Mouse (Mus musculus) forebrain, embryonic 15.5 days (tissue): ENCODE results near the gene Hivep3. TPM values are rescaled to one million over a fixed set of nuclear protein-coding genes. Genes with fewer than 3 reads are reported as not detected.

Source experiments
- ATAC-seq: fragments of 200-750 bp; cut with Nextera tagmentation; replicated peaks from 2 replicates; pipeline ENCODE4 v1.8.0; 2017; ENCODE audit warnings: mild to moderate bottlenecking, moderate TSS enrichment, moderate library complexity
- H3K27ac ChIP-seq: fragments of 300-500 bp; sonication (generic); replicated peaks from 2 replicates; pipeline ENCODE4 v1.5.1; 2015; ENCODE audit warnings: mild to moderate bottlenecking, inconsistent platforms
- H3K27me3 ChIP-seq: fragments of 300-500 bp; sonication (generic); 2 replicates; pipeline ENCODE4 v1.6.1; 2015; ENCODE audit warnings: inconsistent platforms
- H3K36me3 ChIP-seq: fragments of 300-500 bp; sonication (generic); 2 replicates; pipeline ENCODE4 v1.6.1; 2015; ENCODE audit warnings: mild to moderate bottlenecking, inconsistent platforms
- H3K4me1 ChIP-seq: fragments of 300-500 bp; sonication (generic); 2 replicates; pipeline ENCODE4 v1.6.1; 2015; ENCODE audit warnings: inconsistent platforms
- H3K4me2 ChIP-seq: fragments of 300-500 bp; sonication (generic); replicated peaks from 2 replicates; pipeline ENCODE4 v1.6.1; 2015; ENCODE audit warnings: mild to moderate bottlenecking, inconsistent platforms
- H3K4me3 ChIP-seq: fragments of 300-500 bp; sonication (generic); 2 replicates; pipeline ENCODE4 v1.5.1; 2015; ENCODE audit warnings: mild to moderate bottlenecking, inconsistent platforms
- H3K9ac ChIP-seq: fragments of 300-500 bp; sonication (generic); replicated peaks from 2 replicates; pipeline ENCODE4 v1.6.1; 2015; ENCODE audit warnings: mild to moderate bottlenecking, inconsistent platforms
- H3K9me3 ChIP-seq: fragments of 300-500 bp; sonication (generic); 2 replicates; pipeline ENCODE4 v1.6.1; 2016; ENCODE audit warnings: inconsistent platforms
- WGBS: fragments of 180-500 bp; shearing (Covaris S2); methylation state at CpG from one replicate; pipeline ENCODE4 v1.1.7; 2015; ENCODE audit warnings: mixed read lengths; 5-methylcytosine and 5-hydroxymethylcytosine counted together
- polyA plus RNA-seq: library from polyadenylated mRNA; unstranded; fragments of >200 nt; fragmentation: Nextera tagmentation; extraction: Ambion mirVana; gene quantifications from 2 replicates; pipeline ENCODE4 v1.2.1, GENCODE M21; 2015

Hivep3 gene
- polyA plus RNA-seq, 1 experiment from 2014 or later: 21.7 TPM

DNA sequence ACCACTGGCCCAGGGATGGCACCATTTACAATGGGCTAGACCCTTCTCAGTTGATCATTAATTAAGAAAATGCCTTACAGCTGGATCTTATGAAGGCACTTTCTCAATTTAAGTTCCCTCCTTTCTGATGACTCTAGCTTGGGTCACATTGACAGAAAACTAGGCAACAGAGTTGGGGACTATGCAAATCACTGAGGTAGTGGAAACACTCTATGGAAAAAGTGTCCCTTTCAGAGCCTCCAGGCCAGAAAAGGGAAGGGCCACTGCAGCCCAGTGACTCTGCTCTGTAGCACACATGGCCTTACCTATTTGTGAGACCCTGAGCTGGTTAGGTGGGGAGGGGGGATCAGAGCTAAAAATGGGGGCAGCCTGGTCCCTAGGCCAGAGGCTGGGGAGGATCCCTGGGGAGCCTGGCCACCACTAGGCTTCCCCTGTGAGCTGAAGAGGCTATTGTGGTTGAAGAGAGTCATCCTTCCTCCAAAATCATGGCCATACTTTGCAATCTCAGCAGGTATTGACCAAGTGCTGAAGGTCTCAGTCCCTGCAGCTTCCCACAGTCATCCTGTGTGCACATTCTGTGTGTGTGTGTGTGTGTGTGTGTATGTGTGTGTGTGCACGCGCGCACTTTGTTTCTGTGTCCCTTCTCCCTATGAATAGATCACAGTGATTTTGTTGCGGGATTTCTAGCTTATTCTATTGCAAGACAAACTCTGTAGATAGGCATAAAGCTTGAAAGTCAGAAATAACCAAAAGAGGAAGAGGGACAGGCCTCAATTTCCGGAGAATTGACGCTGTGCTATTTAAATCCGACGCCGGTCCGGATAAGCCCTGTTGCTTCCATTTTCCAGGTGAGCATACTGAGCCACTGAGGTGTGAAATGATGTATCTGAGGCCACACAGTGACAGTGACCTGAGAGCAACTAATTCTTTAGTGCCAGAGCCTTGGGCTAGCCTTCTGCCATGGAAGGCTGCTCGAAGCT, 319.7 kb downstream of the Hivep3 start:
- Histone ChIP-seq H3K36me3 (no peaks in the 10 kb centered on the region), H3K27me3 (no peaks in the 10 kb centered on the region), H3K4me3 (no peak overlapping the region), H3K9me3 (no peaks in the 10 kb centered on the region), H3K4me1 (no peaks in the 10 kb centered on the region), H3K27ac (no peak overlapping the region), H3K4me2 (no peak overlapping the region), H3K9ac (no peak overlapping the region)
- no peak for ATAC-seq
- 95% methylated on average over 11 of the region's 11 CpGs for WGBS

DNA sequence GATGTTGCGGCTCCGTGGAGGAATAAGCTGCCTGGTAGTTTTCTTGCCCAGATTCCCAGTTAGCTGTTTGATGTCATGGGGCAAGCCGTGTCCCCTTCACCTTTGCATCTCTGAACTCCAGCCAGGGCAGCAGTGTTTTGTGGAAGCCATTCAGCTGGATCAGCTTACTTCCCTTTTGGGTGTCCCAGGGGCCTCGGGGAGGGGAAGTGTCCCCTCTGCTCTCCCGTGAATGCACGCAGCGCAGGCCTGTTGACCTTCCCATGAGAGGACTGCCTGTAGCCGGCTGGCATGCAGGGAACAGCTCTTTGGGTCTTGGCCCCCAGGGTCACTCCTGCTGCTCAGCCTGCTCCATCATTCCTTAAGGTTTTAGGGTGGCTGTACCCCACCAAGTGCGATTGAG, 320.6 kb downstream of the Hivep3 start:
- WGBS: 77% methylated on average over 9 of the region's 9 CpGs
- ATAC-seq: no peak
- no peaks in the 10 kb centered on the region for H3K9me3 ChIP-seq
- H3K27ac ChIP-seq: no peak overlapping the region
- no peaks in the 10 kb centered on the region for H3K36me3 ChIP-seq
- no peaks in the 10 kb centered on the region for H3K4me1 ChIP-seq
- H3K27me3 ChIP-seq: no peaks in the 10 kb centered on the region
- no peak overlapping the region for H3K4me3 ChIP-seq
- no peak overlapping the region for H3K4me2 ChIP-seq
- no peak overlapping the region for H3K9ac ChIP-seq

DNA sequence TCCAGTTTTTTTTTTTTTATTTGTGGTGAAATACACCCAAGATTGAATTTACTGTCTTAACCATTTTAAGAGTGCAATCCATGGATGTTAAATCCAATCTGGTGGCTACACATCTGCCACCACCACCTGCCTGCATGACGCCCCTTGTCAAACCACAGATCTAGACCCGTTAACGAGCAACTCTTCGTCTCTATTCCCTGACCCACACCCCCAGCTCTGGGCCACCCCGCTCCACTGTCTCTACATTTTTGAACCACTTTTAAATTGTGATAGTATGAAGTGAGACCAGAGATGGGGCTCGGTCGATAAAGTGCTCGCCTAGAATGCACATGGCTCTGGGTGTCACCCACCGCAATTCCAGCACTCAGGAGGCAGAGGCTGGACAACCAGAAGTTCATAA, 322.9 kb downstream of the Hivep3 start:
- Histone ChIP-seq H3K27me3 (no peaks in the 10 kb centered on the region), H3K27ac (no peak overlapping the region), H3K4me2 (no peak overlapping the region), H3K4me3 (no peak overlapping the region), H3K9me3 (no peaks in the 10 kb centered on the region), H3K4me1 (no peaks in the 10 kb centered on the region), H3K9ac (no peak overlapping the region), H3K36me3 (no peaks in the 10 kb centered on the region)
- no peak for ATAC-seq
- 76% methylated on average over 9 of the region's 9 CpGs for WGBS

DNA sequence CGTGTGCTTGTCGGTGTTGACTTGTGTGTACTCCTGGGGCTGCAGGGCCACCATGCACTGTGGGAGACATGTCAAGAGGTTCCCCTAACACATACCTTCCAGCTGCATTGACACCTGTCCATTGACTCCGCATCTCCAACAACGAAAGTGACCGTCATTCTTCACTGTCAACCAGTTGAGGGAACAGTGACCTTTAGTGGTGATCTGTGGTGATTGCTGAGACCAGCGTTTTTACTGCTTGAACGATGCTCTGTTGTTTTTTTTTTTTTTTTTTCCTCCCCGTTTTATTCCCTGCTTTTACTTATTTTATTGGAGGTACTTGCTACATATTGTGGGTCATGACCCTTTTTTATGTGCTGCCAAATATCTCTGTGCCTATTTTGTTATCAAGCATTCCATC, 323.9 kb downstream of the Hivep3 start:
- Histone ChIP-seq H3K4me2 (no peak overlapping the region), H3K27me3 (no peaks in the 10 kb centered on the region), H3K36me3 (no peaks in the 10 kb centered on the region), H3K4me3 (no peak overlapping the region), H3K27ac (no peak overlapping the region), H3K9ac (no peak overlapping the region), H3K4me1 (no peaks in the 10 kb centered on the region), H3K9me3 (no peaks in the 10 kb centered on the region)
- 88% methylated on average over 8 of the region's 8 CpGs for WGBS
- ATAC-seq: no peak

DNA sequence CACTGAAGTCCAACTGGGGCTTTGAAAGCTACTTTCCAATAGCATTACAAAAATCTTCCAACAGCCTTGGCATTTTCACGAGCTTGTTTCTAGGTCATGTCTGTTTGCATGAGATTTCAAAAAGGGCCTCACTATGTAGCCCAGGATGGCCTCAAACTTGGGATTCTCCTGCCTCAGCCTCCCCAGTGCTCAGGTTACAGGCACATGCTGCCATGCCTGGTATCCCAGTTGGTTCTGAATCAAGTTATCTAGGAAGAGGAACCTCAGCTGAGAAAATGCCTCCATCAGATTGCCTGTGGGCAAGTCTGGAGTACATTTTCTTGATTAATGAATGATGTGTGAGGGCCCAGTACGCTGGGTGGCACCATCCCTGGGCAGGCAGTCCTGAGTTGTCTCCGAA, 324.6 kb downstream of the Hivep3 start:
- no peak overlapping the region for H3K9ac ChIP-seq
- no peak for ATAC-seq
- 89% methylated on average over 3 of the region's 3 CpGs for WGBS

DNA sequence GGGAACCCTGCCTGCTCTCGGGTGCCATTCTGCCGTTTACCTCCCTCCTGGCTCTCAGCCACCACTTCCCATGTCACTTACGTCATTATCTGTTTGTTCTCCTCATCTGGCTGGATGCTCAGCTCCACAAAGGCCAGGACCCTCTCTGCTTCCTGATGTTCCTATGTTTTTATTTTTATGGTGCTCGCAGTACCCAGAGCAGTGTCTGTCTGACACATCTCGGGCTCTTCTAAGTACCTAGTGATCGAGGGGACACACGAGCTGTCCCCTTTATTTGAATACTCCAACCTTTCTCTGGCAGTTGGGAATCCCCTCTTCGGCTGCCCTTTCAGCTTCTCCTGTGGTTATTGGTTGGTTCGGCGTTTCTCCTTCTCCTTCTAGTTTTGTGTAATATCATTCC, 325.2 kb downstream of the Hivep3 start:
- WGBS: 76% methylated on average over 10 of the region's 10 CpGs

More for the DNA sequence above, 324.6 kb downstream of the Hivep3 start:
- no peak overlapping the region for H3K27ac ChIP-seq
- H3K9me3 ChIP-seq: no peaks in the 10 kb centered on the region
- H3K36me3 ChIP-seq: no peaks in the 10 kb centered on the region
- H3K4me3 ChIP-seq: no peak overlapping the region
- no peaks in the 10 kb centered on the region for H3K4me1 ChIP-seq
- H3K27me3 ChIP-seq: no peaks in the 10 kb centered on the region
- H3K4me2 ChIP-seq: no peak overlapping the region

DNA sequence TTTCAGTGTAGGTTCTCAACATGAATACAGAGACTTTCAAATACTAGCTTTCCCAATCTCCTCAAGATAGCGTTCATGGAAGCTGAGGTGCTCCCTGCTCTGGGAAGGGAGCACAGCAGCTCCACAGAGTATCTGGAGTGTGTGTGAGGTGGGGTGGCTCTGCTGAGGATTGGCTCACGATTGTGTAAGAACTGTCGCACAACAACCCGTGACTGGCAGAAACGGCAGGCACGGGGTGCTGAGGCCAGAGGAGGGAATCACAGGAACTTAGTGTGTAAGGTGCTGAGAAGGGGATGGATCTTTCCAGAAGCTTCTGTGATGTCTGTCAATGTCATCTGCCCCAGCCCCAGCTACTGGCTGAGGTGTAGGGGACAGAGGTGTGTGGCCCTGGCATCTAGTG, 328.1 kb downstream of the Hivep3 start:
- WGBS: 91% methylated on average over 6 of the region's 6 CpGs
- ATAC-seq: no peak
- H3K27me3 ChIP-seq: no peaks in the 10 kb centered on the region

More for the DNA sequence above, 325.2 kb downstream of the Hivep3 start:
- H3K4me2 ChIP-seq: no peak overlapping the region
- no peaks in the 10 kb centered on the region for H3K27me3 ChIP-seq
- no peaks in the 10 kb centered on the region for H3K9me3 ChIP-seq
- H3K4me1 ChIP-seq: no peaks in the 10 kb centered on the region
- ATAC-seq: no peak
- H3K4me3 ChIP-seq: no peak overlapping the region
- H3K27ac ChIP-seq: no peak overlapping the region
- H3K36me3 ChIP-seq: no peaks in the 10 kb centered on the region
- no peak overlapping the region for H3K9ac ChIP-seq

DNA sequence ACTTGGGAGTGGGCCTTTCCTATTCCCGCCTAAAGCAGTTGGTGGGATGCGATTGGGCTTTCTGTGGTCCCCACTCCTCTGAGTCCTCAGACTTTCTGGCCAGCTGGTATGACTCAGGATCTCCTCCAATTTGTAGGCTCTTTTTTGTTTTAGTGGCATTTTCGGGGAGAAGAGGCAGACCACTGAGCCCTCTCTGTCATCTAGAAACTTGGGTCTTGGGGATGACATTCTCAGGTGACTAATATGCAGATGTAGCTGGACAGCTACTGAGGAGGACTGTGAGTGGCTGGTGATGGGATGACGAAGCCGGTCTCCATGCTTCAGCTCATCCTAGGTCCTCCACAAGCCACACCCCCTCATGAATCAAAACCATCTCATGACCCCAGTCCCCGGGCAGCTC, 328.6 kb downstream of the Hivep3 start:
- 88% methylated on average over 6 of the region's 6 CpGs for WGBS
- no peaks in the 10 kb centered on the region for H3K36me3 ChIP-seq
- H3K4me3 ChIP-seq: no peak overlapping the region
- H3K4me1 ChIP-seq: no peaks in the 10 kb centered on the region
- ATAC-seq: no peak
- H3K9me3 ChIP-seq: no peaks in the 10 kb centered on the region
- H3K27ac ChIP-seq: no peak overlapping the region
- H3K27me3 ChIP-seq: no peaks in the 10 kb centered on the region
- no peak overlapping the region for H3K4me2 ChIP-seq
- H3K9ac ChIP-seq: no peak overlapping the region

More for the DNA sequence above, 328.1 kb downstream of the Hivep3 start:
- no peaks in the 10 kb centered on the region for H3K4me1 ChIP-seq
- no peak overlapping the region for H3K27ac ChIP-seq
- no peaks in the 10 kb centered on the region for H3K36me3 ChIP-seq
- no peak overlapping the region for H3K4me3 ChIP-seq
- no peak overlapping the region for H3K4me2 ChIP-seq
- no peaks in the 10 kb centered on the region for H3K9me3 ChIP-seq
- no peak overlapping the region for H3K9ac ChIP-seq

DNA sequence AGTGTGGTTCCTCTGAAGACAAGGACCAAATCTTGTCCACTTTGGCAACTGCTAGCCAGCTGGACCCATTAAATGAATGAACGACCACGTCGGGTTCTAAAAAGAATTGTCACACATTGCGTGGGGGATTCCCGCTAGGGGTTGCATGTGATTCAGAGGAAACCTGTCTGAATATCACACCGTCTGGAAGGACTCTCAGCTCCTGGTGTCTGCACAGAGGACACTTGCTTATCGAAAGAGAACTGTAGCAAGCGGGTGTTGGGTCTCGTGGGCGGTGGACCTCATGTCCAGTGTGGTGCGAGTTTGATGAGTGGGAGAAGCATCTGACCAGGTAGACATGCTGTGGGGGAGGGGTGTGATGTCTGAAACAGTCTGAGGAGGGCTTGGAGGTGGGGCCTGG, 329.2 kb downstream of the Hivep3 start:
- Histone ChIP-seq H3K36me3 (no peaks in the 10 kb centered on the region), H3K4me2 (no peak overlapping the region), H3K9ac (no peak overlapping the region), H3K4me3 (no peak overlapping the region), H3K27ac (no peak overlapping the region), H3K9me3 (no peaks in the 10 kb centered on the region), H3K27me3 (no peaks in the 10 kb centered on the region), H3K4me1 (no peaks in the 10 kb centered on the region)
- 91% methylated on average over 11 of the region's 11 CpGs for WGBS
- no peak for ATAC-seq

DNA sequence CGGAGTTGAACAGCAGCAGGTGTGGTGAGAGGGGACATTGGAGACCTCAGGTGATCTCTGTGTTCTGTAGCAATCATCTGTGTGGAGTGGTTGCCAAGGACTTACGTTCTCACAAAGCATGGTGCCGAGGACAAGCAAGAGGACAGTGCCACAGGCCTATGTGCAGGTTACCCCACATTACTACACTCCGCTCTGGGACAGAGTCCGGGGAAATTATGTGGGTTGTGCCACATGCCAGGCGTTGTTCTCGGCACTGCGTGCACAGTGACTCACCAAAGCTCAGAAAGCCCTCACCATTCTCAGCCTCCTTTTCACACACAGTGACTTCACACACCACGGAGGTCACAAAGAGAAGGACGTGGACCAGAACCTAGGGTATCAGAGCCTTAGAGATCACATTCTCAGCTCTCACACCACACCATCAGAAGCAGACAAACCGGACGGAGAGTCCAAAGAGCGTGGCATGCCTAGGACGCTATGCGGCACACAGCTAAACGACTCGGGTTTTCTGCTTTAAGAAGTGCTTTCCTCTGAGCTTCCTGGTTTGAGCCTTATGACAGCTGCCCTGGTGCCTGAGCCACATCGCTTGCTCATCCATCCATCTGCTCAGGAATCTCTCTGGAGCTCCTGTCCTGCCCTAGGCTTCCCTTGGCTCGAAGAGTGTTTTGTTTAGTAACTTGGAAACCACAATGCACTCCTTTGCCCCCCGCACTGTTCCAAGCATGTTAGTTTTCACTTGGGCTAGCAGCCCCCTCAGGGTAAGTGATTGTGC, 330.0 kb downstream of the Hivep3 start:
- Histone ChIP-seq H3K9ac (no peak overlapping the region), H3K36me3 (no peaks in the 10 kb centered on the region), H3K9me3 (no peaks in the 10 kb centered on the region), H3K27ac (no peak overlapping the region), H3K4me1 (no peaks in the 10 kb centered on the region), H3K4me3 (no peak overlapping the region), H3K4me2 (no peak overlapping the region), H3K27me3 (no peaks in the 10 kb centered on the region)
- WGBS: 90% methylated on average over 20 of the region's 20 CpGs
- no peak for ATAC-seq

DNA sequence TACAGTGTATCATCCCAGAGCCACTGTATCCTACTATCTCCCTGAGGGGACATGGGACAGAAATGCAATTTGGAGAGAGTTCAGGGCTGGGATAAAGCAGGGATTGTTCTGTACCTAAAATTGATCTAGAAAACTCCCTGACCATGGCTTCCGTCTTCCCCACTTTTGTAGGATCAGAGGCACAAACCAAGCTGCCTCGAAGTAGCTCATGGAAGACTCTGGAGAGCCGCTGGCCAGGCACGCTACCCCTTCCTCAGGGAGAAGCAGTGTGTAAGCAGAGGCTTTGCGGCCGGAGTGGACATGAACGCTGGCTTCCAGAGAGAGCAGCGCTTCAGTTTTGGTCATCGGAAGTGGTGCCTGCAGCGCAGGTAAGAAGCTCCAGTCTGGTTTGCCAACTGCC, 331.1 kb downstream of the Hivep3 start, which contains the start of gene AL607142.1:
AL607142.1 (plus strand) TSS at position 301 of the 400 bp plus-strand sequence.
- no peak for ATAC-seq
- Histone ChIP-seq H3K27ac (no peak within 1 kb of the TSS), H3K9ac (no peak within 1 kb of the TSS), H3K4me3 (no peak within 1 kb of the TSS), H3K27me3 (no peaks in the 10 kb centered on the region), H3K4me2 (no peak within 1 kb of the TSS), H3K4me1 (no peaks in the 10 kb centered on the region), H3K36me3 (no peaks in the 10 kb centered on the region), H3K9me3 (no peaks in the 10 kb centered on the region)
- 88% methylated on average over 10 of the region's 10 CpGs for WGBS

DNA sequence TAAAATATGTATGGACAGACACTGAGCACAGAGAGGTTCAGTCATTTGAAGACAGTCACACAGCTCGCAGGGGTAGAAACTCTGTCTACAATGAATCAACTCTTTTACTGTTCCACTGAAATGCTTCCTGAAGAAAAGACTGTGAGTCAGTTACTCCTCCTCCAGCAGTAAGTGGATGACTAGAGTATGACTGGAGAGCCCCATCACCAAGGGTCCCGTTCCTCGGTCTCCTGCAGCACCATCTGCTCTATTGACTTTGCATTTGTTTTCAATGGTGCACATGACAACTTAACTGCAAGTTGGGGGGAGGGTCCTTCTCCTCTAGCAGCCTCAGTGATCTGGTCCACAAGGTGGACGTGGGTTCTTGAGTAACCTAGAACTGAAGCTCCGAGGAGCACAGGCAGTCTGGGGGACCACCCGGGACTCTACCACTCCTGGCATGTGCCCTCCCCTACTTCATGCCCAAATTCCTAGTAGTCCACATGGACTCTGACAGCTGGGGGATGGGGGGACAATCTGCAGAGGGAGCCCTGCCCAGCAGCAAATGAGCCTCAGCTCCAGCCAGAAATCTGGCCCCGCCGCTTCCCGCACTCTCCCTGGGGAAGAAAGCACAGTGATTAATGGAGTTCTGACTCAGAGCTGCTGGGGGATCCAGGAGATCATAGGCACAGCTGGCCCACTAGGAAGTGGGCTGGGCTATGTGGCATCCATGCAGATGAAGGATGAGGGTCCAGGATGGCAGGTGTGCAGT, 333.4 kb downstream of the Hivep3 start:
- 82% methylated on average over 9 of the region's 9 CpGs for WGBS
- Histone ChIP-seq H3K4me1 (0 out of 2 replicates have a peak, but pooled peaks cover 3% of the 10 kb centered on the region), H3K4me3 (no peak overlapping the region), H3K9me3 (no peaks in the 10 kb centered on the region), H3K27me3 (no peaks in the 10 kb centered on the region), H3K27ac (no peak overlapping the region), H3K36me3 (no peaks in the 10 kb centered on the region), H3K9ac (no peak overlapping the region), H3K4me2 (no peak overlapping the region)
- ATAC-seq: no peak
